Mouse (Mus musculus) spleen, postnatal 14 days (tissue): Measurements from ENCODE around the gene Rtl8b.
"Not testable (repeated sequence)": the region's sequence is repeated elsewhere in the genome, so short reads cannot be mapped to it uniquely, and the experiment has no call there.

ENCODE experiments used
- DNase-seq, 2 experiments: peaks; one replicate each; pipeline ENCODE4 v3.0.0; 2021 to 2022; ENCODE audit warnings: low spot score in 2 of 2

Gene Rtl8b

DNA sequence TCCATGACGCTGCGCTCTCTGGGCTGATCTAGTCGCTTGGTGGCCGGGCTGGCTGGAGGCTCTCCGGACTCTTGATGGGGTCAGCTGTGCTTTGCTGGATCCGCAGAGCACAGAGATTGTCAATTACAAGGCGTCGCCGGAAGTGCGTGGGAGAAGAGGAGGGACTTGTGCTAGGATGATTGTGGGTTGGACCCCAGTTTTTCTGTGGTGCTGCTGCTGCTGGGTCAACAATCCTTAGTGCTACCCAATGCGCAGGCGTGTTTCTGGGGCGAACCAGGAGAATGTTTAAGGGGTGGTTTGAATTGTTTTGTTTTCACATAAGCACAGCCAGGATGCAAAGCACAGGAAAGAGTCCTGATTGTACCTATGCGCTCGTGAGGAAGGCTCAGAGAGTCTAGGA lies at the start of gene Rtl8b:
Gene Rtl8b (minus strand): TSS at position 115 of the 400 bp plus-strand sequence.
- peak; percentile 9 to 47 for DNase-seq

DNA sequence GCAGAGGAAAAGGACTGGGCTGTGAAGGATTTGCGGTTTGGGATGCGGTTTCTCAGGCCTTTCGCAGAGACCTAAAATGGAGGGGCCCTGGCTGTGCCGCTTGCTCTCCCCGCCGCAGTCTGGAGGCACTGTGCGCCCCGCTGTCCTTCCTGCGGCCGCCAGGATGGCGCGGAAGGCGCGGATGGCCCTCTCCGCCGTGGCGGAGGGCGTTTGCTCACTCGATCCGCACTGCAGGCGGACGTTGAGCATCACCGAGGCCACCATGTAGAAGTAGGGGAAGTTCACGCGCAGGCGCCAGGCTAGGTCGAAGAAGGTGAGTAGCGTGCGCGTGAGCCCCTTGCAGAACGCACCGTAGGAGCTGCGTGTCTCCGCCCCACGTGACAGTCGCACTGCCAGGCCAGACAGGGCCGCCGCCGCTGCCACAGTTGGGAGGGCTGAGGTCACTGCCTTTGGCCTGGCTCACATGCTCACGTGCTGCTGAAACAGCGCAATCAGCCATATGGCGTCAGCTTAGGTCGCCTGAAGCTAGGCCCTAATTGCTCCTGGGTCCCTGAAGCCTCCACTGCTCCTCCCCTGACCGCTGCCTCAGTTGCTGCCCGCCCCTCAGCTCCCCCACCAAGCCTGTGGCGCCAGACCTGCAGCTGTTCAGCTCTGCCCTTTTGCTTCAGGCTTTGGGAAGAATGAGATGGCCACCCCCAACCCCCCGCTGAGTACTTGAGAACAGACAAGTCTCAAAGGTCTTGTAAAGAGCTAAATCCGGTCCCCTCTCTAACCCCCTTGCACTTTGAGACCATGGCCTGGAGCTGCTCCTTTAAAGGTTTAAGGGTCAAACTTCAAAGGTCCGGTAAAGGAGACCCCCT lies 46.3 kb upstream of the Rtl8b start:
- no peak for DNase-seq

DNA sequence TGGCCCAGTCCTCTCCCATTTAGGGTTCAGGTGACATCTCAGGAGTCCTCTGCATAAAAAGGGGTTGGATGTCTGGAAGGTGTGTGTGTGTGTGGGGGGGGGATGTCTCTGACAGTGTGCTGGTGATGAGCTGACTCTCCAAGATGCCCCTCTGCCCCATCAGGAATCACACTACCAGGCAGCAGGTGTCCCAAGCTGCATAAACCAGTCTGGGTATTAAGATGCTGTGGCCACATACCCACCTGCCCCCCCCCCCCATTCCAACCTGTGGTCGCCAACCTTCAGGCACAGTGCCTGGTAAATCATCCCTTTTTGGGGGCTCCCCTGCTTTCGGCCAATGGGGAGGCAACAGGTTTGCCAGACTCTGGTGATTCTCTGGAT lies 45.7 kb upstream of the Rtl8b start:
- no peak for DNase-seq

DNA sequence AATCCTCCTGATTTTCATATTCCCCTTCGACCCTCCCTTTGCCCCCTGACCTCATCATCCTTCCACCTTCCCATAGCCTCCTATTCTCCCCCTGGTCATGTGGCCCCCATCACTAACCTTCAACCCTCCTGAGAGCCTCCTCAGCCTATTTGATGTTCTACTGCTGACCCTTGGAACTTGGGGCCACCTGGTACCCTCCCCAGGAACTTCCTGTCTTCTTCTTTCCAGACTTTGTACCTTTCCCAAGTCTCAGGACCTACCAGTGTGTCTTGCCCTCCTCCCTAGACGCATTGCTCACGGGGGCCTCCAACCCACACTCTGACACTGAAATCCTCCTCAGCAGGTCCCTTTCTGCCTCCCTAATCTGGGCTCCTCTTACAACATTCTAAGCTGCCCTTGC lies 32.5 kb upstream of the Rtl8b start:
- DNase-seq, result no peak

DNA sequence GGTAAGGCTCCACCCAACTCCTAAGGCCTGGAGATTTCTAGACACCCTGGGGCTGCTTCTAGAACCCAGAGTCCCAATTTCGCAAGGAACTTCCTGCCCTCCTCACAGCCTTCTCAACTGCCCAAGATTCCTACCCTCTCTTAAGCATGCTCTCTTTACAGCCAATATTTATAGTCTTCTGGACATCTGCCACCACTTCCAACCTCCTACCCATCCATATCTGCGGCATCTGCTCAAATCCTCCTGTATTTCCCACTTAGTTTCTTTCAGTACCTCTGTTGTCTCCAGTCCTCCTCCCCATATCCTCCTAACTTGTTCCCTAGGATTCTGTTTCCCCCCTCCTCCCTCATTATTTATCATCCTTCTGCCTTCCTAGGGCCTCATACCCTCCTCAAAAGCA lies 29.0 kb upstream of the Rtl8b start:
- no peak for DNase-seq

DNA sequence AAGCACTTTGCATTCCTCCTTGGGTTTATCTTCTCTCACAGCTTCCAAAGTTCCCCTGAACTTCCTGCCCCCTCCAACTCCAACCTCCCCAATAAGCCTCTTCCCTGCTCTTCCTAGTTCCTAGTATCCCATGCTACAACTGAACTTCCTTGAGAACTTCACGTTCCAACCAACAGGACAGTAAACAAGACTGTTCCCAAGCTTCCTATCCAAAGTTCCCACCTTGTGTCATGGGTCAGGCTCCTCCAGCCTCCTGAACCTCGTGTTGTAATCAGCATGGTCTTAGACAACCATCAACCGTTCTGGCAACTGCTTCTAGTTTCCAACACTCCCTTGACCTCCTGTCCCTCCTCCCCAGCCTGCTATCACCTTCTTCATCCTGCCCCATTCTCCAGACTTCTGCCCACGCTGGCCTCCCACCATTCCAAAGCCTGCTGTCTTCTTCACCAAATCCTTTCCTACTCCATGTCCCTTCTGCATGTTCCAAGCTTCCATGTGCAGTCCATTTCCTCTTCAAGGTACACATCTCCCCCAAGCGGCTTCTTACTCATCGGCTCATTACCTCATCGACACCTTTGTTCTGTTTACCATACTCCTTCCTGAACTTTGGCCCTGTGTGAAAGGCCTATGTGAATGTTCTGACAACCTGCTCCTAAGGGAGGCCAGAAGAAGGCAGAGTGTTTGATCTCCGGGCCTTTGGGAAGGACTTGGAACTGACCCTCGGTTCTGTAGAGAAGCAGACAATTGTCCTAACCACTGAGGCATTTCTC lies 24.0 kb upstream of the Rtl8b start:
- DNase-seq, result no peak

DNA sequence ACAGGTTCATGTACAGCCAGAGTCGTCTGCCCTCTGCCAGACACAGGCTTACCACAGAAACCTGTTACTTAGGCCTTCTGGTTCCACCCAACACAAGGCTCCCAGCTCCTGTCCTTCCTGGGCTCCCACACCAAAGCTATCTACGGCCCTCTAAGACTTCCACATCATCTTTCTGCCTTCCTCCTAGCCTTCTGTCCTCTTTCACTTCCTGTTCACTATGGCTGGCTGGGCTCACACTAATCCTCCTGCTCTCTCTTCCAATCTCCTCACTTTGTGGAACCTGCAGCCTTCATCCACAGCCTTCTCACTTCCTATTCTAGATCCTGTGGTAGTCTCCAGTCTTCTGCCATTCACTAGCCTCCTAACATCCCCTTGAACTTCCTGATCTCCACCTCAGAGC lies 22.9 kb upstream of the Rtl8b start:
- no peak for DNase-seq

DNA sequence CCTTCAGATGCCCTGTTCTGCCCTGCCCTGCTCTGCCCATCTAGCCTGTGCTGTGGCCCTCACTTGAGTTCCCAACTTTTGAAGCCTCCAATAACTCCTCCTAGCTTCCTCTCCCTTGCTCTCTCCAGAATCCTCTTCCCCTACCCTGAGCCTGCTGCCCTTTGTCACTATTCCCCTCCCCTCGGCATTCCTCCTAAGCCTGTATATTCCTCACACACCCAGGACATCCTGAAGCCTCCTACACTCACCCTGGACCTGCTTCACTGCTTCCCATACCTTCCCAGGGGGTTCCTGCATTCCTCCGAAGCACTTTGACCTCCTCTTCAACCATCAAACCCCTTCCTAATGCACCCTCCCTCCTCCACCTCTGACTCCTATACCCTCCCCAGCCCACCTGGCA lies 21.9 kb upstream of the Rtl8b start:
- no peak for DNase-seq

DNA sequence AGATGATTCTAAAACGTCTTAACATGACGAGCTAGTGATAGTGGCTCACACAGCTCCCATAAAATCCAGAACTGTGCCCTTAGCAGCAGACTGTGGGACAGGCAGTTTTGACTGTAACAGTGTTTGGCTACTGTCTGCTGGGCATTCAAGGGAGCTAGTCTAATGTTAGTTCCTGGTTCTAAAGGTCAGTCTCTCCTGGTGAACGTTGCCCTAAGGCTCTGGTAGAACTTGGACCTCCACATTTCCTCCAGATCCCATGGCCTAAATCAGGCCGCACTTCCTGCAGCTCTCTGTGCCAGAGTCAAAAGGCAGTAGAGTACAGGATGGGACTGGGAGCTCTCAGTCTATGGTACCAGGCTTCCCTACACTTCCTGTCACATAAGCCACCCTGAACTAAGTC lies 14.5 kb upstream of the Rtl8b start:
- DNase-seq, result not testable (repeated sequence)

DNA sequence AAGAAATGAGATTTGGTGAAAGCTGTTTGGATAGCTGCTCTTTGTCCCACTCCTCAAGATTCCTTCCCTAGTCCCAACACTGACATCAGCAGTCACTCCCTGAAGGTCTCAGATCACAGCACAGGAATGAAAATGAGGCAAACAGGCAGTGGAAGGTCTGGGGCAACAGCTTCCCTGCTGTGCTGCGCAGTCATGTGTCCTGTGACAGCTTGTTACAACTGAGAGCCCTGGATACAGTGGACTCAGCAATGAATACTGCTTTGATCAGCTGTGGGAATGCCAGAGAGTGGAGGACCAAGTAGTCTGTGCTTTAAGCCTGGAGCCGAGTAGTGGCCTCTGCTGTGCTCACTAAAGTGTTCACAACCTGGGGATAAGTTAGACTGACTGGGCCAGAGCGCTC lies 12.4 kb upstream of the Rtl8b start:
- DNase-seq, result not testable (repeated sequence)

DNA sequence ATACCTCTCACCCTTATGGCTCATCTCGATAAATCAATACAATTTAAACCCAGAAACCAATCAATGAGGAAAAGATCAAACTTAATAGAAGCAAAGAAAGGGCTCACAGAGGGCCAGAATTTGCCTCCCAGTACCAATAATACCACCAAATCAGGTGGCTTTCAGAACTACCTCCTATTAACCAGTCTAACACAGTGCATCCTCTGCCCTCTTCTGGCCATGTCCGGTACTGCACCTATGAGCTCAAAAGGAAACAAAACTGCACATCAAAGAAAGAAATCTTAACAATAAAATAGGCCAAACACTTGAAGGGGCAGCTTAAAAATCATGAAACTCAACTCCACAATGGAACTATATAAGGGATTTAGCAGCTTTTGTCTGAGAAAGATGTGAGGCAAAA lies 6.7 kb upstream of the Rtl8b start:
- peak; percentile 13 to 30 for DNase-seq

DNA sequence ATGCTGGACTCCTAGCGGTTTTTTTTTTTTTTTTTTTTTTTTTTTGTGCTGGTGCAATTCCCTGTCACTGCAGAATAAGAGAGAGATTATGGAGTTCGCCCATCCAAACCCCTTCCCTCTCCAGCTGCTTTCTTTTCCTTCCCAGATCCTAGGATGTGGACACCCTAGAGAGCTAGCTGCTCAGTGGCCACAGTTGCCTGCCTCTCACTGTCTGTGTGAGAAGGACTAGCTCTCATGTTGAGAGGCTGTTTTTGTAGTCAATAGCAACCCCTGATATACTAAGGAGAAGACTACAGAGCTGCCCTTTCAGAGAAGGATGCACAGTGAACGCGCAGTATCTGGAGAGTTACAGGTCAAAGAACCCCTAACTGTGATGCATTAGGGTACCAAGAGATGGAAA lies 488 bp upstream of the Rtl8b start:
- not testable (repeated sequence) for DNase-seq

DNA sequence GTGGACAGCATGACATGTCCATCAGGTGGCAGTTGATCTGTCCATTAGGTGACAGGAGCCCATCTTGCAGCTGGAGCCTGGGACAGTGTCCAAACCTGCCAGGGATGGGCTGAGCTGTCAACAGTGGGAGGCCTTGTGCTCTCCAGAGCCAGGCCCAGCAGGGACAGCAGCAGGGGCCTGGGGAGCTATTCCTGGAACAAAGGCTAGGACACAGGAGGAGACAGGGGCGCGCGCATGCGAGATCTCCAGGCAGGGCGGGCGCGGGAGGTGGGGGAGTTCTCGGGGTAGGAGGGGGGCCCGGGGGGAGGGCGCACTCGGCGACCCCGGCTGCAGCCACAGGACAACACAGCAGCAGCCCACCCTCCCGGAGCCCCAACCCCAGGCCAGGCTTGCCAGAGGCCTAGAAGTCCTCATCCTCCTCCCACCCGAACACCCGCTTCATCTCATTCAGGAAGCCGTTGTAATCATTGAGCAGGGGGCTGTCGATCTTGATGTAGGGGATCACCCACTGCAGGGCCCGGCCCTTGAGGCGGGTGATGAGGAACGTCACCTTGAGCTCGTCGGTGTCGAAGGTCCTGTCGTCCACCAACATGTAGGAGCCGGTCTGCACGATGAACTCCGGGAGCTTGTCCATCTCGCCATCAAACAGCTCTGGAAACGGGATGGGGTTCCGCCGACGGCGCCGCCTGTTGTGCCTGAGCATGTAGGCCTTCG lies 494 bp downstream of the Rtl8b start:
- not testable (repeated sequence) for DNase-seq

DNA sequence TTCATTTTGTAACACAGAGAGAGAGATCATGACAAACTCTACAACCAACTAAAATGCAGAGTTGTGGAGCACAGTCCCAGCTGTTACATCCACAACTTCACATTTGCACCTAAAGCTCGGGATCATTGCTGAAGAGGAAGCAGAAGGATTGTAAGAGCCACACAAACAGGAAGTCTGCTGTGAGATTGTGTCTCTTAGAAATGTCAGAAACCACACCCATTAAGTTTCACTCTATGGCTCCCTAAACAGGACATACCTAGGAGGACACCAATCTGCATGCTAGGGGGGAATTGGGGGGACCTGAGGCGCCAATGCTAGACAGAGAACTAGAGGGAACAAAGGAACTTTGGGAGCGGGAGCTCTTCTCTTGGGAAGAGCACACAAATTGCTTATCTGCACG lies 17.3 kb downstream of the Rtl8b start:
- DNase-seq, result not testable (repeated sequence)

DNA sequence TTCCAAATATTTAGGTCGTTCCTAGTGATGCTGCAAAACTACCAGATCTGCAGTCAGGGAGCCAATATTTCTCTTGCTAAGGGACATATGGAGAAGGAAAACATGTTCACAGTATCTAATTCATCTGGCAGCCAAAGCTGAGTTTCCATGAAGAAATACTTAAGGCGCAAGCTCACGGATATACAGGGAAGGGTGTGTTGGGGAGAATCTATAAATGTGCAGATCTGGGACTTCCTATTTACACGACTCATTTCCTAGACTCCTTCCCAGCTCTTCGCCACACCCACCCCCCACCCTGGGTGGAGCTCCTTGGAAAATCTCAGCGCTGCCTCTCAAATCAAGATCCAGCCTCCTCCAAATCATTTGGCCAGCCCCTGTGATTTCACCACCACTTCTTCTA lies 24.3 kb downstream of the Rtl8b start:
- no peak for DNase-seq

DNA sequence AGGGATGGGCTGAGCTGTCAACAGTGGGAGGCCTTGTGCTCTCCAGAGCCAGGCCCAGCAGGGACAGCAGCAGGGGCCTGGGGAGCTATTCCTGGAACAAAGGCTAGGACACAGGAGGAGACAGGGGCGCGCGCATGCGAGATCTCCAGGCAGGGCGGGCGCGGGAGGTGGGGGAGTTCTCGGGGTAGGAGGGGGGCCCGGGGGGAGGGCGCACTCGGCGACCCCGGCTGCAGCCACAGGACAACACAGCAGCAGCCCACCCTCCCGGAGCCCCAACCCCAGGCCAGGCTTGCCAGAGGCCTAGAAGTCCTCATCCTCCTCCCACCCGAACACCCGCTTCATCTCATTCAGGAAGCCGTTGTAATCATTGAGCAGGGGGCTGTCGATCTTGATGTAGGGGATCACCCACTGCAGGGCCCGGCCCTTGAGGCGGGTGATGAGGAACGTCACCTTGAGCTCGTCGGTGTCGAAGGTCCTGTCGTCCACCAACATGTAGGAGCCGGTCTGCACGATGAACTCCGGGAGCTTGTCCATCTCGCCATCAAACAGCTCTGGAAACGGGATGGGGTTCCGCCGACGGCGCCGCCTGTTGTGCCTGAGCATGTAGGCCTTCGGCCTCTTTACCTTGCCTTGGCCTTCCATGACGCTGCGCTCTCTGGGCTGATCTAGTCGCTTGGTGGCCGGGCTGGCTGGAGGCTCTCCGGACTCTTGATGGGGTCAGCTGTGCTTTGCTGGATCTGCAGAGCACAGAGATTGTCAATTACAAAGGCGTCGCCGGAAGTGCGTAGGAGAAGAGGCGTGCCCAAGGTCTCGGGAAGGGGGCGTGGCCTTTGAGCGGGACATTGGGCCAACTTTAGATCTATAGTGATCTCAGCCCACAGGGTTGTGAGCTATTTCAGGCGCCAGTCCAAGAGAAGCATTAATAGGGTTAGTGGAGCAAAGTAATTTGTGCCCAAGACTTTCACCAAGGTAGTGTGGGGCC lies 26.9 kb downstream of the Rtl8b start, which contains the start of gene Rtl8a:
Gene Rtl8a (minus strand): TSS at position 703 of the 982 bp plus-strand sequence.
- DNase-seq, result peak; percentile 12 to 46

DNA sequence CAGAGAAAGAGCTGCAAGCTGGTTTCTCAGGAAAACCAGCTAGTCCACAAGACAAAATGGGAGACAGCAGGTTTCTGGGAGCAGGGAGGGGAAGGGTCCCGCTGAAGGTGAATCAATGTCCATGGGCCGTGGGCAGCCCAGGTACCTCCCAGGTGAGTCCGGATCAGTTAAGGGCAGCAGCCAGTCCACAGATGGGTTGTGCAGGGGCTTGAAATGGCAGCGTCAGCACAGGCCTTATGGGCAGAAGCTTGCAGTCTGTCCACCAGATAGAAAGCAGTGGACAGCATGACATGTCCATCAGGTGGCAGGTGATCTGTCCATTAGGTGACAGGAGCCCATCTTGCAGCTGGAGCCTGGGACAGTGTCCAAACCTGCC lies 27.6 kb downstream of the Rtl8b start:
- DNase-seq, result not testable (repeated sequence)

DNA sequence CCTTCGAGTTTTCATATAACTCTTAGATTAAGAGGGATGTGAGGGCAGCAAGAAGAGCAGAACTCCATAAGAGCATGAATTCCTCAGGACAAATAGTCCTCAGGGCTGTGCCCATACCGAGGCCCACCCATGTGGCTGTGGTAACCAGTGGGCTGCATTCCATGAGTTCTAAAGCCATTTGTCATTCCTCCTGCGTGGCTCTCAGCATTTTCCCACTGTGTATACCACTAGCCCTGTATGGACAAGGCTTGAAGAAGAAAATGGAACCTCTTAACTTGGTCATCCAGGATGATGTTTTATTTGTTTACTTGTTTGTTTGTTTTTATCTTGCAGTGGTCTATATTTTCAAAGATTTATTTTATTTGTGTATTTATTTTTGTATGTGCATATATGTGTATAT lies 32.1 kb downstream of the Rtl8b start:
- not testable (repeated sequence) for DNase-seq
